Mouse (Mus musculus) liver, embryonic 14.5 days (tissue): ENCODE measurements around the gene Scnn1a.

Source experiments
- CTCF ChIP-seq: IDR thresholded peaks from 2 replicates; pipeline ENCODE4 v1.5.1; 2016; ENCODE audit warnings: antibody characterized with exemption, low read depth, control low read depth
- EP300 ChIP-seq: IDR thresholded peaks from 2 replicates; pipeline ENCODE4 v1.6.1; 2016; ENCODE audit warnings: antibody characterized with exemption, low read depth

DNA sequence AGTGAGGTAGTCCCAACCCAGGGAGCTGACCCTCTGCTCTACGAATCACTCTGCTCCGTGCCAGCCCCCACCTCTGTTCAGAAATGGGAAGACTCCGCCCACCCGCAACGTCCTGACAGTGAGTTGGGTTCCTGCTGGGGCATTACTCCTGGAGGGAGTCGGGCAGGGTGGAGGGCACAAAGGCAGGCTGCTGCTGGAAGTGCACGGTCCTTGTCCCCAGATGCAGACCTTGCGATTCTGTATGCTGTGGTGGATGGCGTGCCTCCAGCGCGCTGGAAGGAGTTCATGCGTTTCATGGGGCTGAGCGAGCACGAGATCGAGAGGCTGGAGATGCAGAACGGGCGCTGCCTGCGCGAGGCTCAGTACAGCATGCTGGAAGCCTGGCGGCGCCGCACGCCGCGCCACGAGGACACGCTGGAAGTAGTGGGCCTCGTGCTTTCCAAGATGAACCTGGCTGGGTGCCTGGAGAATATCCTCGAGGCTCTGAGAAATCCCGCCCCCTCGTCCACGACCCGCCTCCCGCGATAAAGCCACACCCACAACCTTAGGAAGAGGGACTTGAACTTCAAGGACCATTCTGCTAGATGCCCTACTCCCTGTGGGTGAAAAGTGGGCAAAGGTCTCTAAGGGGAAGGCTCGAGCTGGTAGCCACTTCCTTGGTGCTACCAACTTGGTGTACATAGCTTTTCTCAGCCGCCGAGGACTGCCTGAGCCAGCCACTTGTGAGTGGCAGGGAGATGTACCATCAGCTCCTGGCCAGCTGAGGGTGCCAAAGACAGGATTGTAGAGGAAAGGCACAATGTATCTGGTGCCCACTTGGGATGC lies 41.2 kb downstream of the Scnn1a start:
- TF ChIP-seq EP300 (no peak), CTCF (peak; percentile 29; the same call in 1 of the 2 replicates)
